Mouse (Mus musculus) ES-E14 (cell line): ENCODE data around the gene Dcaf12.

Experiments used
- CHD2 ChIP-seq: IDR thresholded peaks from 2 replicates; pipeline ENCODE4 v1.6.1; 2014; ENCODE audit warnings: mild to moderate bottlenecking, low read depth, low read length, inconsistent platforms
- ZC3H11A ChIP-seq: IDR thresholded peaks from 2 replicates; pipeline ENCODE4 v1.6.1; 2012; ENCODE audit warnings: low read depth, mild to moderate bottlenecking, inconsistent platforms, low read length, borderline replicate concordance

DNA sequence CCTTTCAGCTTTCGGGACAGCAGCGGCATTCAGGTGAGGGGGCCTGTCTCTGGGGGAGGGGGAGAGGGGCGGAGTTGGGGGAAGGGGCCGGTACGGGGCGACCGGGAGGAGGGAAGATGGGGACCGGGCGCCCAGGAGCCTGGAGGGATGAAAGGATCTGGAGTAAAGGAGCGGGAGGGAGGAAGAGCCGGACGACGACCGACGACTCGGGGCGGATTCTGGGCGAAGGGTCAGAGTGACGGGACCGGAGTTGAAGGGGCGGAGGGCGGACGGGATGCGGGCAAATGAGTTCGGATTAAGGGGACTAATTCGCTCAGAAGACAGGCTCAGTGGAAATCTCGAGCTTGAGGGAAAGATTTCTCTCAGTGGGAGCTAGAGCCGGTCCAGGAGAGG lies 34.5 kb upstream of the Dcaf12 start:
- no peak for TF ChIP-seq CHD2
- no peak for TF ChIP-seq ZC3H11A
